Mouse (Mus musculus) 3134 (cell line): ENCODE data around the gene Mpp2.

Source experiments
- DNase-seq: peaks from one replicate; pipeline ENCODE4 v3.0.0-alpha.2; 2011; ENCODE audit warnings: low spot score; ENCODE audit not compliant: insufficient read length; ENCODE audit errors: extremely low read depth

The Mpp2 gene

GRCm38 (mm10) chr11:102073722-102074121, 14.6 kb downstream of the Mpp2 start:
- no peak for DNase-seq

GRCm38 (mm10) chr11:102072729-102073128, 15.6 kb downstream of the Mpp2 start:
- DNase-seq, result no peak

- DNase-seq, result no peak
These were observed 17.9 kb downstream of the Mpp2 start for GRCm38 (mm10) chr11:102070426-102070825.

GRCm38 (mm10) chr11:102069633-102070032, 18.7 kb downstream of the Mpp2 start:
- DNase-seq, result no peak

- DNase-seq, result no peak
These were observed 19.3 kb downstream of the Mpp2 start for GRCm38 (mm10) chr11:102068969-102069368.

GRCm38 (mm10) chr11:102063076-102063475, 25.2 kb downstream of the Mpp2 start:
- DNase-seq, result no peak

- no peak for DNase-seq
These were observed 26.3 kb downstream of the Mpp2 start for GRCm38 (mm10) chr11:102061941-102062473.

GRCm38 (mm10) chr11:102061236-102061940, 26.9 kb downstream of the Mpp2 start:
- peak; percentile 61 for DNase-seq

GRCm38 (mm10) chr11:102053847-102054246, 34.5 kb downstream of the Mpp2 start:
- no peak for DNase-seq

GRCm38 (mm10) chr11:102053183-102053582, 35.1 kb downstream of the Mpp2 start:
- DNase-seq, result no peak

- no peak for DNase-seq
These were observed 35.6 kb downstream of the Mpp2 start for GRCm38 (mm10) chr11:102052697-102053096.

- DNase-seq, result no peak
These were observed 36.4 kb downstream of the Mpp2 start for GRCm38 (mm10) chr11:102051954-102052353.

GRCm38 (mm10) chr11:102051541-102051940, 36.8 kb downstream of the Mpp2 start:
- no peak for DNase-seq

GRCm38 (mm10) chr11:102049875-102050482, 38.3 kb downstream of the Mpp2 start:
- no peak for DNase-seq

- no peak for DNase-seq
These were observed 41.7 kb downstream of the Mpp2 start for GRCm38 (mm10) chr11:102046607-102047006.

GRCm38 (mm10) chr11:102044691-102045212, 43.6 kb downstream of the Mpp2 start:
- no peak for DNase-seq

- DNase-seq, result no peak
These were observed 44.9 kb downstream of the Mpp2 start for GRCm38 (mm10) chr11:102043381-102043780.

- DNase-seq, result no peak
These were observed 45.3 kb downstream of the Mpp2 start for GRCm38 (mm10) chr11:102042971-102043370.

- no peak for DNase-seq
These were observed 46.9 kb downstream of the Mpp2 start, which contains the start of gene Cd300lg for GRCm38 (mm10) chr11:102041350-102041949. Gene Cd300lg (plus strand): TSS chr11:102041509.

- DNase-seq, result no peak
These were observed 47.7 kb downstream of the Mpp2 start for GRCm38 (mm10) chr11:102040646-102041045.

- DNase-seq, result peak; percentile 65
These were observed 48.2 kb downstream of the Mpp2 start for GRCm38 (mm10) chr11:102040138-102040524.
